Mouse (Mus musculus) heart, adult 2 months (tissue): ENCODE data around the gene Ppp1r14b. TPM values are rescaled to one million over a fixed set of nuclear protein-coding genes. Genes with fewer than 3 reads are reported as not detected.

Experiments used
- DNase-seq, 2 experiments: peaks; one replicate each; pipeline ENCODE4 v3.0.0; 2021
- H3K27ac ChIP-seq: fragments of 200-600 bp; 2 replicates; pipeline ENCODE4 v1.8.1; 2022
- H3K27me3 ChIP-seq: fragments of 200-500 bp; 2 replicates; pipeline ENCODE4 v1.6.1; 2012; ENCODE audit warnings: mild to moderate bottlenecking, low read length, inconsistent platforms, mixed read lengths; ENCODE audit not compliant: control insufficient read depth, insufficient read depth
- H3K36me3 ChIP-seq: fragments of 200-500 bp; 2 replicates; pipeline ENCODE4 v1.6.1; 2012; ENCODE audit warnings: low read length, inconsistent platforms; ENCODE audit not compliant: control insufficient read depth, insufficient read depth
- H3K4me1 ChIP-seq: fragments of 200-500 bp; 2 replicates; pipeline ENCODE4 v1.6.1; 2011; ENCODE audit warnings: low read length; ENCODE audit not compliant: control insufficient read depth, insufficient read depth
- H3K4me3 ChIP-seq: fragments of 200-600 bp; 2 replicates; pipeline ENCODE4 v1.8.1; 2022
- H3K79me2 ChIP-seq: fragments of 200-500 bp; replicated peaks from 2 replicates; pipeline ENCODE4 v1.6.1; 2012; ENCODE audit warnings: mild to moderate bottlenecking, inconsistent platforms, low read length, moderate library complexity, mixed read lengths; ENCODE audit not compliant: control insufficient read depth, insufficient read depth
- H3K9ac ChIP-seq: fragments of 200-500 bp; 2 replicates; pipeline ENCODE4 v1.6.1; 2012; ENCODE audit warnings: low read depth, mild to moderate bottlenecking, control low read depth, inconsistent platforms, low read length, mixed read lengths
- CTCF ChIP-seq: fragments of 200-600 bp; IDR thresholded peaks from 2 replicates; pipeline ENCODE4 v1.8.1; 2022; ENCODE audit warnings: antibody characterized with exemption, mild to moderate bottlenecking, moderate library complexity
- EP300 ChIP-seq: fragments of 200-500 bp; IDR thresholded peaks from 2 replicates; pipeline ENCODE4 v1.6.1; 2011; ENCODE audit warnings: low read depth, low read length, control low read depth; ENCODE audit not compliant: insufficient read depth
- POLR2A ChIP-seq: fragments of 200-500 bp; IDR thresholded peaks from 2 replicates; pipeline ENCODE4 v1.6.1; 2011; ENCODE audit warnings: mild to moderate bottlenecking, low read depth, low read length, control low read depth; ENCODE audit not compliant: insufficient read depth
- WGBS: fragments of 180-500 bp; shearing (Covaris S2); methylation state at CpG from one replicate; pipeline ENCODE4 v1.1.7; 2018; 5-methylcytosine and 5-hydroxymethylcytosine counted together
- intact Hi-C: fragments of 180-260 bp; cut with DNase I; formaldehyde crosslinking; loops from one replicate; pipeline ENCODE4 v1.15.1; 2025
- long read RNA-seq: library from polyadenylated mRNA; stranded (forward); transcript quantifications from one replicate; pipeline ENCODE4 v2.0.0, GENCODE M21; 2021
- polyA plus RNA-seq: library from polyadenylated mRNA; depleted of rRNA; stranded (reverse); fragments of >200 nt; gene quantifications from 2 replicates; pipeline ENCODE4 v1.2.3, GENCODE M21; 2012; rRNA removed
- total RNA-seq, 2 experiments: library from RNA; stranded (reverse); gene quantifications; 2 replicates each; pipeline ENCODE4 v1.2.3; 2021

The Ppp1r14b gene
- total RNA-seq (10 to 100 TPM; 85.8 to 91.0 TPM), polyA plus RNA-seq (42.3 and 56.8 TPM in 2 replicates)
- long read RNA-seq, transcript Ppp1r14b-201 (4 exons, 999 nt) = major isoform, 48 of 52 reads
- long read RNA-seq, partial matches to known transcripts = 0 of 52 reads
- long read RNA-seq, other reads (novel, unspliced or antisense) = 0 of 52 reads

GRCm38 (mm10) chr19:6974211-6975205 lies at the start of gene Ppp1r14b:
Gene Ppp1r14b (plus strand): TSS chr19:6974968.
- H3K4me3 ChIP-seq = peak within 1 kb of the TSS; percentile 68
- H3K27me3 ChIP-seq = no peaks in the 10 kb centered on the region
- H3K27ac ChIP-seq = peak within 1 kb of the TSS; percentile 83
- TF ChIP-seq EP300 (no peak), POLR2A (0 out of 2 replicates have a peak, but pooled peaks have one; percentile 44), CTCF (no peak)
- H3K4me1 ChIP-seq = peaks cover 5% of the 10 kb centered on the region
- H3K79me2 ChIP-seq = no peaks in the 10 kb centered on the region
- no peaks in the 10 kb centered on the region for H3K36me3 ChIP-seq
- H3K9ac ChIP-seq = peak within 1 kb of the TSS; percentile 69
- intact Hi-C loops = loop anchor here (5.0 kb wide), 1 partner anchor 32 kb away; the partner anchor contains the start of genes Bad and Gpr137
- DNase-seq = peak; percentile 84 to 87
- 3% methylated on average over 75 of the region's 84 CpGs for WGBS

DNA sequence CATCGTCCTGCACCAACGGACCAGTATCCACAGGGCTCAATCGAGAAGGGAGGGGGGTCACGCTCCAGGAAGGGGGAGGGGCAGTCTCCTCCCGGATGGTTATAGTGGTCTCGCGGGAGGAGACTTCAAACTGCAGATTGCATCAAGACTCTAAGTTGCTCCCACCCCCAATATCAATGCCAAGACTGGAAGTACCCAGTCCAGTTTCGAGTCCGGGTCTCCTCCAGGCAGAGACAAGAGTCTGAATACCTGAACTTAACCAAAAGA lies 49.5 kb upstream of the Ppp1r14b start, which contains the start of gene Catsperz:
TSS of gene Catsperz (minus strand) at position 74 of the 267 bp plus-strand sequence.
- 6% methylated on average over 9 of the region's 9 CpGs for WGBS
- H3K4me3 ChIP-seq = peak within 1 kb of the TSS; percentile 29; the same call in 1 of the 2 replicates
- peaks cover 9% of the 10 kb centered on the region for H3K4me1 ChIP-seq
- H3K9ac ChIP-seq = peak within 1 kb of the TSS; percentile 36
- H3K27ac ChIP-seq = no peak within 1 kb of the TSS
- H3K79me2 ChIP-seq = no peaks in the 10 kb centered on the region
- intact Hi-C loops = loop anchor here (2.0 kb wide), 1 partner anchor 14 kb away; no protein-coding TSS in a partner anchor
- no peak for DNase-seq
- TF ChIP-seq EP300 (no peak), POLR2A (no peak), CTCF (no peak)
- peaks cover 13% of the 10 kb centered on the region for H3K27me3 ChIP-seq
- no peaks in the 10 kb centered on the region for H3K36me3 ChIP-seq

DNA sequence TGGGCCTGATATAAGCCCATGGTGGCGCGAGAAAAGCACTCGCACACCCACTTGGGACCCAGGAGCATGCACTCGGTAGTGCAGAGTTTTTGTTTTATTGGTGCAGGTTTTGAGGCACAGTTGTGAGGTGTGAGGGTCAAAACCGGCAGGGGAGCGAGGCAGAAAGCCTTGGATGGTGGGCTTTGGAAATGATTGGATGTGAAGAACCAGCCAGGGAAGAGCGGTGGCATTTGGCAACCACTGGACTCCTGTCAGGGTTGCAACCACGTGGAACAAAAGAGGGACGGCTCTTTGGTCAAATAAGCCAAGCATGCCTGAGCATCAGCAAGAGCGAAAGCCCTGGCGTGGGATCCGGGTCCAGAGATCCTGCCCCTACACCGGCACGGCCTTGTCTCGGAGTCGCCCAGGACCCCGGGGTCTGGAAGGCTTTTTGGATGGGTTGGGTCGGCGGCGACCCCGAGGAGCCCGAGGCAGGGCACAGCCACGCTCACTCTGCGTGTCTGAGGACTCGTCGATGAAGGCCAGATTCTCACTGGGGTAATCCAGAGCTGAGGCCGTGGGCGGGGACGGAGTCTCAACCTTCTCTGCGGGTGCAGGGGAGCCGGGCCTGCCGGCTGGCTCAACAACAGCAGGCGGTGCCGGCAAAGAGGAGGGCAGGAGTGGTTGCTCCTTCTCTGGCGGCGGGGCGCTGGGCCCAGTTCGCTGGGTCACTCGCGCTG lies 49.0 kb upstream of the Ppp1r14b start:
- intact Hi-C loops = loop anchor here (2.0 kb wide), 1 partner anchor 13 kb away; no protein-coding TSS in a partner anchor
- Histone ChIP-seq H3K9ac (no peak overlapping the region), H3K27ac (no peak overlapping the region), H3K4me3 (no peak overlapping the region), H3K79me2 (no peaks in the 10 kb centered on the region), H3K36me3 (no peaks in the 10 kb centered on the region), H3K27me3 (peaks cover 13% of the 10 kb centered on the region), H3K4me1 (peaks cover 9% of the 10 kb centered on the region)
- TF ChIP-seq POLR2A (no peak), CTCF (no peak), EP300 (no peak)
- 38% methylated on average over 40 of the region's 40 CpGs for WGBS
- DNase-seq = no peak

DNA sequence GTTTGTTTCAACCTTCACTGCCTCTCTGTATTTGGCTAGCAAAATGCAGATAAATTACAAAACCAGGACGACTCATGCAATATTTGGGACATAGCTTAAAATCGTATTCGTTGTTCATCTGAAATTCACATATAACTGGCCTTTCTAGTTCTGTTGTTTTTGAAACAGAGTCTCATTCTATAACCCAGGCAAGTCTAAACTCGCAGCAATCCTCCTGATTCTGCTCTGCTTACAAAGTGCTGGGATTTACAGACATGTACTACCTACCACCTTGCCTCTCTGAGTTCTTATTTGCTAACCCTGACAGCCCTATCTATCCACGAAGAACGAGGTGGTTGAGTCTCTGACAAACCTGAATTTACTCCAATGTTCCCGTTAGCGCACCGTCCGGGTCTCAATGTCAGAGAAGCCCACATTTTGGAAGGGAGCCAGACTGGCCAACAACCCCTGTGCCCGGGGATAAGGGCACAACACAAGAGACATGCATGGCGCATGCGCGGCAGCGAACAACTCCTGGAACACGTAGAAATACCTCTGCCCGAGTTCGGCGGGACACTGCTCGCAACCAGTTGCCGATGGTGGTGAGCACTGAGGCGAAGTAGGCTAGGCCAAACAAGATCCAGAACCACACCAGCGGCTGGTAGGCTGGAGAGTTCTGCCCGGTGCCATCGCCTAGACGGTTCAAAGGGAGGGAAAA lies 48.1 kb upstream of the Ppp1r14b start:
- Histone ChIP-seq H3K27me3 (peaks cover 13% of the 10 kb centered on the region), H3K36me3 (no peaks in the 10 kb centered on the region), H3K9ac (no peak overlapping the region), H3K4me3 (no peak overlapping the region), H3K27ac (no peak overlapping the region), H3K79me2 (no peaks in the 10 kb centered on the region), H3K4me1 (peaks cover 9% of the 10 kb centered on the region)
- intact Hi-C loops = no loop called here
- TF ChIP-seq EP300 = no peak
- no peak for TF ChIP-seq CTCF
- no peak for TF ChIP-seq POLR2A
- DNase-seq = peak in 1 of 2 experiments; percentile 40
- WGBS = 31% methylated on average over 26 of the region's 26 CpGs

DNA sequence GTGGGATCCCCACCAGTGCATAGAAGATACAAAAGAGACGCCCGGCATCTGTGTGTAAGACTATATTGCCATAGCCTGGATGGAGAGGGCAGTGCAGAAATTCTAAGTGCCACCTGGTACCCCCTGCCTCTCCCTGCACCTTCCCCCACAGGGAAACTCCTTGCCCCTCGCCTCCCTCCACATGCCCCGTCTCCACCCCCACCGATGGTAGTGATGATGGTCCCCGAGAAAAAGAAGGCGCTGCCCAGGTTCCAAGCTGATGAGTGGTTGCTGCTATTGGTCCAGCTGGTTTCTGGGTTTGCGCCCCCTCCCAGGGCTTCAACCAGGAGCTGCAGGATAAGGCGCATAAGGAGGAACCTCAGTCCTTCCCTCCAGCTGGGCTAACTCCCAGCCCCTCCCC lies 46.7 kb upstream of the Ppp1r14b start:
- no peaks in the 10 kb centered on the region for H3K79me2 ChIP-seq
- TF ChIP-seq POLR2A (no peak), CTCF (no peak), EP300 (no peak)
- no peak overlapping the region for H3K4me3 ChIP-seq
- H3K36me3 ChIP-seq = no peaks in the 10 kb centered on the region
- no peak for DNase-seq
- peaks cover 5% of the 10 kb centered on the region for H3K4me1 ChIP-seq
- H3K27me3 ChIP-seq = peaks cover 13% of the 10 kb centered on the region
- intact Hi-C loops = no loop called here
- H3K9ac ChIP-seq = no peak overlapping the region
- no peak overlapping the region for H3K27ac ChIP-seq
- 35% methylated on average over 9 of the region's 9 CpGs for WGBS
